Mouse (Mus musculus): ENCODE measurements at regions not wholly inside any gene's neighbourhood (a gene's known extent, or its start where the extent isn't known, plus 50 kb on each side); places are given as distances from the start of the nearest gene placed in this dataset.

DNA sequence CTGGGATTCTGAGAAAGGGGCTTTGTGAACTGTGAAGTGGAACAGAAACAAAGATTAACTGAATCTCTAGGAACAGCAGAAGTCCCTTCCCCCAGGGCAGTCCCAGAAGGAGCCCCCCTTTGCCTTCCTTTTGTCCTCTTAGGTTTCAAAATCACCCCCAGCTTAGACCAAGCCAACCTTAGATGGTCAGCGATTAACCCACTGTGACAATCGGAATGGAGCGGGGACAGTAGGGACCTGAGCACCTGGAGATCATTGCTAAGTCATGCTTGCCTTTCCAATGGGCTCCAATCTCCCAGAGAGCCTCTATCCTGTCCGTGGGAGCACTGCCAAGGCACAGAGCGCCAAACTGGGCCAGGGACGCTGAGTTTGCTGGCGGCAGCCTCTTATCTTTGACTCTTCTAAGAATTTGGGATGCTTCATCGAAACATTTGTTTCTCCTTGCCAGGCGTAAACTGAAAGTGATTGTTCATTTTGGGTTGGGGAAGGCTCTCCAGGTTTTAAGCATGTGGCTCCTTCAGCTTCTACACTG is 165.3 kb upstream of the Ankrd55 start:
- TF ChIP-seq CTCF (IDR thresholded peaks at IDR 0.05; ENCODE audit: low read depth, low read length) (no peak), POLR2A (IDR thresholded peaks at IDR 0.05; ENCODE audit: borderline replicate concordance, low read depth, low read length) (no peak)
